Mouse (Mus musculus) stomach, postnatal 0 days (tissue): ENCODE measurements around the gene Hpn.

Experiments
- CTCF ChIP-seq: IDR thresholded peaks from 2 replicates; pipeline ENCODE4 v1.5.1; 2016; ENCODE audit warnings: antibody characterized with exemption, low read depth, mild to moderate bottlenecking, moderate library complexity
- EP300 ChIP-seq: optimal IDR thresholded peaks from 2 replicates; pipeline ENCODE3; 2016; ENCODE audit warnings: antibody characterized with exemption

DNA sequence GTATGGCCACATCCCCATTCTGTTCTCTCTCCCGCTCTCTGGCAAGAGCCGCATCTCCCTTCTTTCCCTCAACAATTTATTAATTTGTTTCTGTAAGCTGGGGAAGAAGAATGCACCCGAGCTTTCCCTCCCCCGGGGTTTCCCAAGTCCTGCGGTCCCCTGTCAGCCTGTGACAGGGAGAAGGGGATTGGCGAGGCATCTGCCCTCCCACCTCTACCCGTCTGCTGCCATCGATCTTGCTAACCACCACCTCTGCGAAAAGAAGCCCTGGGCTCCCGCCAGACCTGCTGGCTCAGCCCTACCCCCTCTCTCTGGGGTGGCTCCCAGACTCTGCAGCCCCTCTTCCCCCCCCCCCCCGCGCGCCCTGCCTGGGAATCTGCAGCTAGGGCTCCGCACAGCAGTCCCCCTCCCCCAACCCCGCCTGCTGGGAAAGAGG, 65.2 kb downstream of the Hpn start:
- TF ChIP-seq CTCF = no peak
- no peak for TF ChIP-seq EP300
